Mouse (Mus musculus): ENCODE data around the gene Flt3l. TPM values are rescaled to one million over a fixed set of nuclear protein-coding genes. Genes with fewer than 3 reads are reported as not detected.
"Not testable (repeated sequence)": the region's sequence is repeated elsewhere in the genome, so short reads cannot be mapped to it uniquely, and the experiment has no call there.

Flt3l gene
- polyA plus RNA-seq, 1 experiment from 2014 or later, result 2.0 TPM

- peak overlapping the region; percentile 70 for H3K4me3 ChIP-seq
- peaks cover 48% of the 10 kb centered on the region for H3K4me1 ChIP-seq (replicated peaks)
- peaks cover 30% of the 10 kb centered on the region for H3K36me3 ChIP-seq
- peak overlapping the region; percentile 79 for H3K4me2 ChIP-seq
- peak overlapping the region; percentile 84 for H3K27ac ChIP-seq (replicated peaks)
- H3K9me3 ChIP-seq, result no peaks in the 10 kb centered on the region
- WGBS, result under 1% methylated on average over 6 of the region's 6 CpGs
- H3K9ac ChIP-seq, result peak overlapping the region; percentile 91
- ATAC-seq (ENCODE audit: low FRiP score, low read depth), result no peak
- H3K27me3 ChIP-seq, result no peaks in the 10 kb centered on the region
Observed at GRCm38 (mm10) chr7:45127700-45128224, 8.5 kb downstream of the Flt3l start.

GRCm38 (mm10) chr7:45126844-45127699 lies 9.2 kb downstream of the Flt3l start:
- 49% methylated on average over 21 of the region's 21 CpGs for WGBS
- Histone ChIP-seq H3K9ac (peak overlapping the region; percentile 91), H3K27ac (replicated peaks) (peak overlapping the region; percentile 84), H3K27me3 (no peaks in the 10 kb centered on the region), H3K9me3 (no peaks in the 10 kb centered on the region), H3K4me3 (peak overlapping the region; percentile 70), H3K4me1 (replicated peaks) (peaks cover 54% of the 10 kb centered on the region), H3K36me3 (peaks cover 37% of the 10 kb centered on the region), H3K4me2 (peak overlapping the region; percentile 79)
- no peak for ATAC-seq (ENCODE audit: low FRiP score, low read depth)

GRCm38 (mm10) chr7:45126147-45126843 lies 9.9 kb downstream of the Flt3l start:
- no peak for ATAC-seq (ENCODE audit: low FRiP score, low read depth)
- WGBS, result 80% methylated on average over 17 of the region's 17 CpGs
- Histone ChIP-seq H3K4me3 (peak overlapping the region; percentile 70), H3K27me3 (no peaks in the 10 kb centered on the region), H3K9ac (peak overlapping the region; percentile 91; the same call in 1 of the 2 replicates), H3K4me2 (peak overlapping the region; percentile 79; the same call in 1 of the 2 replicates), H3K36me3 (peaks cover 44% of the 10 kb centered on the region), H3K4me1 (replicated peaks) (peaks cover 62% of the 10 kb centered on the region), H3K27ac (replicated peaks) (peak overlapping the region; percentile 84), H3K9me3 (no peaks in the 10 kb centered on the region)

GRCm38 (mm10) chr7:45125649-45126048 lies 10.6 kb downstream of the Flt3l start:
- not testable (repeated sequence) for H3K4me3 ChIP-seq; H3K9ac ChIP-seq; H3K9me3 ChIP-seq; ATAC-seq (ENCODE audit: low FRiP score, low read depth); H3K27me3 ChIP-seq
- 66% methylated on average over 5 of the region's 5 CpGs for WGBS
- H3K27ac ChIP-seq (replicated peaks), result peak overlapping the region; percentile 84; the same call in 1 of the 2 replicates
- H3K36me3 ChIP-seq, result peaks cover 51% of the 10 kb centered on the region
- peaks cover 64% of the 10 kb centered on the region for H3K4me1 ChIP-seq (replicated peaks)
- H3K4me2 ChIP-seq, result 0 out of 2 replicates have a peak overlapping the region, but pooled peaks have one; percentile 80

- no peak overlapping the region for H3K9ac ChIP-seq
- 17% methylated on average over 7 of the region's 7 CpGs for WGBS
- H3K27ac ChIP-seq (replicated peaks), result peak overlapping the region; percentile 84
- H3K4me2 ChIP-seq, result peak overlapping the region; percentile 80
- H3K27me3 ChIP-seq, result no peaks in the 10 kb centered on the region
- H3K4me3 ChIP-seq, result no peak overlapping the region
- H3K9me3 ChIP-seq, result no peaks in the 10 kb centered on the region
- peaks cover 64% of the 10 kb centered on the region for H3K4me1 ChIP-seq (replicated peaks)
- no peak for ATAC-seq (ENCODE audit: low FRiP score, low read depth)
- peaks cover 55% of the 10 kb centered on the region for H3K36me3 ChIP-seq
Observed at GRCm38 (mm10) chr7:45125144-45125600, 11.1 kb downstream of the Flt3l start.

GRCm38 (mm10) chr7:45124224-45125143 lies 11.7 kb downstream of the Flt3l start, which contains the start of gene Rps11:
Gene Rps11 (minus strand): TSS chr7:45124439.
- Histone ChIP-seq H3K27ac (replicated peaks) (peak within 1 kb of the TSS; percentile 91), H3K4me1 (replicated peaks) (peaks cover 60% of the 10 kb centered on the region), H3K9ac (peak within 1 kb of the TSS; percentile 95), H3K4me3 (peak within 1 kb of the TSS; percentile 76), H3K27me3 (no peaks in the 10 kb centered on the region), H3K4me2 (peak within 1 kb of the TSS; percentile 80), H3K9me3 (no peaks in the 10 kb centered on the region), H3K36me3 (peaks cover 62% of the 10 kb centered on the region)
- ATAC-seq (ENCODE audit: low FRiP score, low read depth), result peak; percentile 88
- under 1% methylated on average over 59 of the region's 59 CpGs for WGBS

- Histone ChIP-seq H3K4me1 (replicated peaks) (peaks cover 55% of the 10 kb centered on the region), H3K4me3 (peak overlapping the region; percentile 76), H3K4me2 (peak overlapping the region; percentile 80), H3K36me3 (peaks cover 67% of the 10 kb centered on the region), H3K27me3 (no peaks in the 10 kb centered on the region), H3K27ac (replicated peaks) (peak overlapping the region; percentile 91), H3K9me3 (no peaks in the 10 kb centered on the region), H3K9ac (peak overlapping the region; percentile 95)
- WGBS, result 26% methylated on average over 12 of the region's 12 CpGs
- no peak for ATAC-seq (ENCODE audit: low FRiP score, low read depth)
Observed at GRCm38 (mm10) chr7:45123186-45123570, 13.1 kb downstream of the Flt3l start.

- 89% methylated on average over 15 of the region's 15 CpGs for WGBS
- Histone ChIP-seq H3K36me3 (peaks cover 67% of the 10 kb centered on the region), H3K9ac (peak overlapping the region; percentile 95), H3K4me3 (peak overlapping the region; percentile 76), H3K27ac (replicated peaks) (peak overlapping the region; percentile 91; the same call in 1 of the 2 replicates), H3K4me1 (replicated peaks) (peaks cover 53% of the 10 kb centered on the region), H3K27me3 (no peaks in the 10 kb centered on the region), H3K9me3 (no peaks in the 10 kb centered on the region), H3K4me2 (peak overlapping the region; percentile 80)
- no peak for ATAC-seq (ENCODE audit: low FRiP score, low read depth)
Observed at GRCm38 (mm10) chr7:45122561-45123185, 13.6 kb downstream of the Flt3l start.

GRCm38 (mm10) chr7:45121966-45122365 lies 14.3 kb downstream of the Flt3l start:
- H3K9ac ChIP-seq, result peak overlapping the region; percentile 28; the same call in 1 of the 2 replicates
- no peaks in the 10 kb centered on the region for H3K9me3 ChIP-seq
- ATAC-seq (ENCODE audit: low FRiP score, low read depth), result no peak
- H3K4me2 ChIP-seq, result no peak overlapping the region
- peaks cover 62% of the 10 kb centered on the region for H3K36me3 ChIP-seq
- no peaks in the 10 kb centered on the region for H3K27me3 ChIP-seq
- H3K27ac ChIP-seq (replicated peaks), result 0 out of 2 replicates have a peak overlapping the region, but pooled peaks have one; percentile 24
- no peak overlapping the region for H3K4me3 ChIP-seq
- H3K4me1 ChIP-seq (replicated peaks), result peaks cover 46% of the 10 kb centered on the region

- Histone ChIP-seq H3K27me3 (no peaks in the 10 kb centered on the region), H3K9me3 (no peaks in the 10 kb centered on the region), H3K4me1 (replicated peaks) (peaks cover 40% of the 10 kb centered on the region), H3K27ac (replicated peaks) (0 out of 2 replicates have a peak overlapping the region, but pooled peaks have one; percentile 24), H3K4me3 (no peak overlapping the region), H3K36me3 (peaks cover 59% of the 10 kb centered on the region), H3K9ac (peak overlapping the region; percentile 28; the same call in 1 of the 2 replicates), H3K4me2 (no peak overlapping the region)
- ATAC-seq (ENCODE audit: low FRiP score, low read depth), result no peak
- 75% methylated on average over 8 of the region's 8 CpGs for WGBS
Observed at GRCm38 (mm10) chr7:45121404-45121803, 14.8 kb downstream of the Flt3l start.

All from hindbrain, embryonic 15.5 days (tissue).